Mouse (Mus musculus): ENCODE results near the gene Hcar2. TPM values are rescaled to one million over a fixed set of nuclear protein-coding genes. Genes with fewer than 3 reads are reported as not detected.

Hcar2 gene
- polyA plus RNA-seq, 1 experiment from 2014 or later, result not detected

DNA sequence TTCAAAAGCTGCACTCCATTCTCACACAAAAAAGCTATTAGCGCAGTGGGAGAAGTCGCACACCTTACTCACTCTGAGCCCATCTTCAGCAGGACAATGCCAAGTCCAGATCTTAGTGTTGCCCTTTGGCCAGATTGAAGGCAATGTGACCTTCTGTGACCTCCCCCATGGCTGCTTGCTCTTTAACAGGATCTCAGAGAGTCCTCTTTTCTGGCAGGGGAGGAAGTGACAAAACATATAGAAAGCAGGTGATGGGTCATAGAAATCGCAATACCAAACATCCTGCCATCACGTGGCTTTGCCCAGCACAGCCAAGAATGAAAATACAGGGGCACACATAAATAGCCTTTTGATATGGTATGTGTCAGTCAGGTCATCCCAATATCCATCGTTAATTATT, 25.7 kb upstream of the Hcar2 start:
- no peak for ATAC-seq
- POLR2A ChIA-PET, result no interaction called here
- TF ChIP-seq CTCF (IDR thresholded peaks at IDR 0.05), result no peak
- no peaks in the 10 kb centered on the region for H3K27me3 ChIP-seq
- no peak for DNase-seq (ENCODE audit: low read depth, low spot score)
- CTCF ChIA-PET, result interaction anchor here (0.8 kb wide), 1 partner anchor 44 kb away, joined by 3 read pairs; no protein-coding TSS in a partner anchor
- in situ Hi-C loops (cut with MboI; ENCODE audit: low pct_unique_long_range_greater_than_20kb), result loop anchor here (5.0 kb wide), 1 partner anchor 54 kb away; no protein-coding TSS in a partner anchor

DNA sequence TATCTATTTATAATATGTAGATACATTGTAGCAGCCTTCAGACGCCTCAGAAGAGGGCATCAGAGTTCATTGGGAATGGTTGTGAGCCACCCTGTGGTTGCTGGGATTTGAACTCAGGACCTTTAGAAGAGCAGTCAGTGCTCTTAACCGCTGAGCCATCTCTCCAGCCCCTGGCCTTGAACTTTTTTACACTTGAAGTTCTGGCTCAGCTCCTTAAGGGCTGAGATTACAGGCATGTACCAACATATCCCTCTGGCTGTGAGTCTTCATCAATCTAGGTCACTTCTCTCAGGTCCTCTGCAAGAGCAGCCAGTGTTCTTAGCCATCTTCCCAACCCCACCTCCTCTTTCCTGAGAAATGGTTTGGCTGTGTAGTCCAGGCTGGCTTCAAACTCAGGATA, 25.0 kb upstream of the Hcar2 start:
- H3K27me3 ChIP-seq, result no peaks in the 10 kb centered on the region
- no peak for TF ChIP-seq CTCF (IDR thresholded peaks at IDR 0.05)
- ChIA-PET POLR2A (no interaction called here), CTCF (interaction anchor here (0.8 kb wide), 1 partner anchor 44 kb away, joined by 3 read pairs; no protein-coding TSS in a partner anchor)
- in situ Hi-C loops (cut with MboI; ENCODE audit: low pct_unique_long_range_greater_than_20kb), result loop anchor here (5.0 kb wide), 1 partner anchor 53 kb away; no protein-coding TSS in a partner anchor
- ATAC-seq (no peak), DNase-seq (ENCODE audit: low read depth, low spot score) (no peak)

DNA sequence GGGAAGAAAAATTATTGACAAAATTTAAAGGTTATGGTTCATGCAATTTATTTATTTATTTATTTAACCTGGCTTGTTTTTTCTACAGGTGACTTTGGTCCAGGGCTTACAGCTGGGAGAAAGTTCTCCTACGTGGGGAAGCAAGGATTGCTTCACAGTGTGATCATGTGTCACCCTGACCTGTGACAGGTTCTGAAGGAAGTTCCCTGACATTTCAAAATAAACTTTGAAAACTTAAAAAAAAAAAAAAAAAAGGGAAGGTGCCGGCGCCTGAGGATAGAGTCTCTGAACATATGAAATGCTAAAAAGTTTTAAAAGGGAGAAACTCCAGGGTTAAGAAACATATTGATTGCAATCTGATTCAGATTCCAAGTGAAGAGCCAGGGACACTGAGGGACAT, 21.1 kb upstream of the Hcar2 start:
- in situ Hi-C loops (cut with MboI; ENCODE audit: low pct_unique_long_range_greater_than_20kb), result no loop called here
- ATAC-seq (no peak), DNase-seq (ENCODE audit: low read depth, low spot score) (no peak)
- peaks cover 12% of the 10 kb centered on the region for H3K27me3 ChIP-seq
- ChIA-PET POLR2A (no interaction called here), CTCF (no interaction called here)
- TF ChIP-seq CTCF (IDR thresholded peaks at IDR 0.05), result no peak

DNA sequence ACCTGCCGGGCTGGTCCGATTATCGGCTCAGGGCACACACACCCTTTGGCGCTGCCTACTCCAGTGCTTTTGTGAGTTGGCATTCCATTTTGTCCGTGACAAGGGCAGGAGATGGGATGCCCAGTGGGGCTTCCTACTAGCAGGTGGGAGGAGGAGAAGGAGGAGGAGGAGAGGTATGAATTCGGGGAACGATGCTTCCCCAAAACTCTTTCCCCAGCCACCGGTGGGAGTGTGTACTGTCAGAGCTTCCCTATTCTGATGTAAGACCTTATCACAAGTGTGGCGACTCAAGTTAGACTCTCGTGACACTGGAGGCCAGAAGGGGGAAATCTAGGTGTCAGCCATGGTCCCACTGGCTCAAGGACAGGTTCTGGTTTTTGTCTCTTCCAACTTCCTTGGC, 19.0 kb upstream of the Hcar2 start:
- TF ChIP-seq CTCF (IDR thresholded peaks at IDR 0.05), result no peak
- ChIA-PET POLR2A (no interaction called here), CTCF (no interaction called here)
- H3K27me3 ChIP-seq, result peaks cover 16% of the 10 kb centered on the region
- in situ Hi-C loops (cut with MboI; ENCODE audit: low pct_unique_long_range_greater_than_20kb), result no loop called here
- DNase-seq (ENCODE audit: low read depth, low spot score) (no peak), ATAC-seq (no peak)

DNA sequence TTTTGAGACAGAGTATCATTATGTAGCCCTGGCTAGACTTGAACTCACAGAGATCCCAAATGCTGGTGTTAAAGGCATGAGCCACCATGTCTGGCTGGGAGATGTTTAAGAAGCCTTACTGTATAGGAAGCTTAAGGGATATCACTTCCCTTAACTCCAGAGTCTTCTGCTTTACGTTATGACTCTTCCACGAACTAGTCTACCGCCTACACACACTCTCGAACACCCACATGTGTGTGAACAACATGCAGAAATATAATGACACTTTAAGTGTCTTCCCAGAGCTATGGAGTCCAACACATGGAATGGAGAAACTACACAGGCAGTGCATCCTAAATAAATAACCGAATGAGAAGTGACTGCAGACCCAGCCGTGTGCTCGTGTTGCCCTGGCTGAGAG, 18.6 kb upstream of the Hcar2 start:
- peaks cover 20% of the 10 kb centered on the region for H3K27me3 ChIP-seq
- ChIA-PET POLR2A (no interaction called here), CTCF (no interaction called here)
- TF ChIP-seq CTCF (IDR thresholded peaks at IDR 0.05), result no peak
- DNase-seq (ENCODE audit: low read depth, low spot score) (no peak), ATAC-seq (no peak)
- in situ Hi-C loops (cut with MboI; ENCODE audit: low pct_unique_long_range_greater_than_20kb), result no loop called here

DNA sequence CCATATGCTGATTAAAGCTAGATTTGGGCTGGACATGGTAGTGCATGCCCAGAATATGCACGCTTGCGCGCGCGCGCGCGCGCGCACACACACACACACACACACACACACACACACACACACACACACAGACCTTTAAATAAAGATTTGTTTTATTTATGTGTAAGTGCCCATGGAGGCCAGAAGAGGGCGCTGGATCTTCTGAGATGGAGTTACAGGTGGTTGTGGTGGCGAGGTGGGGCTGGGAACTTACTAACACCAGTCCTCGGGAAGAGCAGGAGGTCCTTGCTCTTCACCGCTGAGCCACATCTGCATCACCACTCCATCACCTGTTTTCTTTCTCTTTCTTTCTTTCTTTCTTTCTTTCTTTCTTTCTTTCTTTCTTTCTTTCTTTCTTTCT, 15.5 kb upstream of the Hcar2 start:
- no peak for TF ChIP-seq CTCF (IDR thresholded peaks at IDR 0.05)
- DNase-seq (ENCODE audit: low read depth, low spot score) (no peak), ATAC-seq (no peak)
- in situ Hi-C loops (cut with MboI; ENCODE audit: low pct_unique_long_range_greater_than_20kb), result no loop called here
- POLR2A ChIA-PET, result no interaction called here
- CTCF ChIA-PET, result no interaction called here
- peaks cover 29% of the 10 kb centered on the region for H3K27me3 ChIP-seq

DNA sequence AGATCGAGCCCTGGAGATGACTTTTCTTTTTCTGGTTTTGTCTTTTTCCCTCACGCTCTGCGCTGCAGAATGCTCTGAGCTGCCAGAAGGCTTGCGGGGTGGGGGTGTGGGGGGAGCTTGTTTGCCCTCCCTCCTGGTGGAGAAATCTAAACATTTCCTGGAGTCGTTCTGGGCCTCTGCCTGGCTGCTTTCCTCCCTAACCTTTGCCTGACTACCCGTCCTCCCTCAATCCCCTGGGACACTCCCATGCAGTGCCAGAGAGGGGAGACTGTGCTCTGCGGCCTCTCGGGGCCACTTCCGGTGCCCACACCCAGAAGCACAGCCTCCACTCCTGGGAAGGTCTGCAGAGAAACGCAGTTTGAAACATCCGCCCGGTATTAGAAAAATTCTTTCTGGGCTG, 14.6 kb upstream of the Hcar2 start, which contains the start of gene Hcar1:
Hcar1 (minus strand) TSS at position 93 of the 400 bp plus-strand sequence.
- ChIA-PET CTCF (no interaction called here), POLR2A (no interaction called here)
- no peak for ATAC-seq
- H3K27me3 ChIP-seq, result peaks cover 29% of the 10 kb centered on the region
- in situ Hi-C loops (cut with MboI; ENCODE audit: low pct_unique_long_range_greater_than_20kb), result no loop called here
- no peak for DNase-seq (ENCODE audit: low read depth, low spot score)
- no peak for TF ChIP-seq CTCF (IDR thresholded peaks at IDR 0.05)

DNA sequence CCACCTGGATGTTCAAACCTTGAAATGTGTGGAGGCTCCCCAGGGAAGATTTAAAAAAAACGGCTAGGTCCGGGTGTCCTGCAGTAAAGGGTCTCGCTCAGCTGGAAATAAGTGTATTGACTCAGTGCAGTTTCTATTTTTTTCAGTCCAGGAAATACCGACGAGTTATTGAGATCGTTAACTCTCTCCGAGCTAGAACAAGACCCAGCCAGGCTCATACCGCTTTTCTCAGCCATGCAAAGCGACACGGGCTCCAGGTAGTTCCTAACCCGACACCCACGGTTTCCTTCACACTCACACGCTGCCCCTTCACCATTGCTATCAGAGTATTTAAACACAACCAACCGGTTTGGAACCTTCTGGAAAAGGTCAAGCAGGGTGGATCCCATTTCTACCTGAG, 12.8 kb upstream of the Hcar2 start:
- TF ChIP-seq CTCF (IDR thresholded peaks at IDR 0.05), result no peak
- in situ Hi-C loops (cut with MboI; ENCODE audit: low pct_unique_long_range_greater_than_20kb), result no loop called here
- ChIA-PET POLR2A (interaction anchor here (0.6 kb wide), 1 partner anchor 20 kb away, joined by 6 read pairs; no protein-coding TSS in a partner anchor), CTCF (interaction anchor here (1.2 kb wide), 1 partner anchor 20 kb away, joined by 3 read pairs; no protein-coding TSS in a partner anchor)
- H3K27me3 ChIP-seq, result peaks cover 17% of the 10 kb centered on the region
- DNase-seq (ENCODE audit: low read depth, low spot score), result no peak
- no peak for ATAC-seq

DNA sequence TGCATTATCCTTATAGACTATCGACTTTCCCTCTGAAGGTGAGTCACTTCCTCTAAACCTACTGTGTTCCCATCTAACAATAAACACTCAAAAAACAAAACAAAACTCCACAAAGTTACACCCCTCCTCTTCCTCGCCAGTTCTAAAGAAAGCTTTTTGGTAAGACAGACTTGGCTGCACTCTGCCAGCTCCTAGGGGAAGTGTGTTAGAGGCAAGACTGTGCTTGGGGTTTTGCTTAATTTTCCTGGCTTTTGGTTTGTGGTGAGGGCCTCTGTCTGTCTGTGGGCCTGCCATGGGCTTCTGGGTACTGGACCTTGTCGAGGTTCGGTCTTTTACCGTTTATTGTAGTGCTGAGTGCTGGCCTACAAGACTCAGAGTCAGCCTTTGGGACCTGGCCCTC, 8.9 kb upstream of the Hcar2 start:
- no peak for TF ChIP-seq CTCF (IDR thresholded peaks at IDR 0.05)
- POLR2A ChIA-PET, result no interaction called here
- in situ Hi-C loops (cut with MboI; ENCODE audit: low pct_unique_long_range_greater_than_20kb), result no loop called here
- CTCF ChIA-PET, result no interaction called here
- DNase-seq (ENCODE audit: low read depth, low spot score) (no peak), ATAC-seq (no peak)
- peaks cover 12% of the 10 kb centered on the region for H3K27me3 ChIP-seq

DNA sequence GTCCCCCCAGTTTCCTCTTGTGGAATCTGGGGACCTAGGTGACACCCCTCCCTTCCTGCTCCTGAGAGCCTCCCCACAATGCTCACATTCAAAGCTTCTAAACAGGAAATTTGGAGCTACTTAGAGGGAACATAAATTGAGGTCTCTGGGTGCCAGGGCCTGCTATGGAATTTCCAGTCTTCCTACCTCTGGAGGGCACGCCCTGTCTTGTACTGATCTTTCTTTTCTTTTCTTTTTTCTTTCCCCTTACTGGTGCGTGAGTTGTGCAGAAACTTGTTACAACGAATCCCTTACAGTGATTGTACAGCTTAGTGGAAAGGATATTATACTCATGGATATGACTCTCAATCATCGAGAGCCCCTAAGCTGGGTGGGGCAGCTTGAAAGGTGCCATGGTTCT, 4.3 kb upstream of the Hcar2 start:
- no peak for TF ChIP-seq CTCF (IDR thresholded peaks at IDR 0.05)
- CTCF ChIA-PET, result interaction anchor here (1.3 kb wide), 1 partner anchor 11 kb away, joined by 6 read pairs; no protein-coding TSS in a partner anchor

DNA sequence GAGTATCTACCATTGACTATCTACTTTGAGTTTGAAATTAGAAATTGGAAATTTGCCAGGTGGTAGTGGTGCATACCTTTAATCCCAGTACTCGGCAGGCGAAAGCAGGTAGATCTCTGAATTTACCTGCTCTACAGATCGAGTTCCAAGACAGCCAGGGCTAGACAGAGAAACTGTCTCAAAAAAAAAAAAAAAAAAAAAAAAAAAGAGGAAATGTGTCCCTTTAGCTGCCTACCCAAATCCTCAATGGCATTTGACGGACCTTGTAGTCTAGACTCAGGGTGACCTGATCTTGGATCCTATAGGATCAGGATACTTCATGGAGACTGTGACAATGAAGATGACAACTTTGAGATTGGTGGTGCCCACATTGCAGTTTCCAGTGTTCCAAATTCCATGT, 1.2 kb upstream of the Hcar2 start:
- CTCF ChIA-PET, result no interaction called here
- TF ChIP-seq CTCF (IDR thresholded peaks at IDR 0.05), result no peak
- POLR2A ChIA-PET, result interaction anchor here (0.7 kb wide), 1 partner anchor 26 kb away, joined by 5 read pairs; no protein-coding TSS in a partner anchor
- no peak for ATAC-seq
- in situ Hi-C loops (cut with MboI; ENCODE audit: low pct_unique_long_range_greater_than_20kb), result no loop called here
- no peak for DNase-seq (ENCODE audit: low read depth, low spot score)
- H3K27me3 ChIP-seq, result no peaks in the 10 kb centered on the region

More for the DNA sequence above, 4.3 kb upstream of the Hcar2 start:
- in situ Hi-C loops (cut with MboI; ENCODE audit: low pct_unique_long_range_greater_than_20kb), result no loop called here
- POLR2A ChIA-PET, result no interaction called here
- H3K27me3 ChIP-seq, result no peaks in the 10 kb centered on the region
- DNase-seq (ENCODE audit: low read depth, low spot score) (no peak), ATAC-seq (no peak)

DNA sequence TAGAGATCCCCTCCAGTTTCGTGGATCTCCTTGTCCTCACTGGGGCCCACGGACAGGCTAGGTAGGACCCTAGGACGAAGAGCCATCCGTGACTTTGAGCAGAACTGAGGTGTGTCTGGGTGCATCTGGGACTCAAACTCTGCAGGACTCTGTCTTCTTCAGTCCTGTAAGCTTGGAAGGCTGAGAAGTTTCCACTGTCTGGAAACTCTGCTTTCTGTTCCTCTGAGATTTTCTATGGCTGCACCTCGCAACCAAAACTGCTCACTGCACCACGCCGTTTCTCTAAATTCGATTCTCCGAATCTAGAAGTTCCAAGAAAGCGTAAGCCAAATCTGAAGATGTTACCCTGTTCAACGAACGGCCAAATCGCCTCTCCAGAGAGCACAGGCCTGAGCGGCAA, 1.4 kb downstream of the Hcar2 start:
- ChIA-PET POLR2A (interaction anchor here (0.6 kb wide), 1 partner anchor 58 kb away, joined by 3 read pairs; no protein-coding TSS in a partner anchor), CTCF (no interaction called here)
- no peak for TF ChIP-seq CTCF (IDR thresholded peaks at IDR 0.05)
- DNase-seq (ENCODE audit: low read depth, low spot score) (no peak), ATAC-seq (no peak)
- in situ Hi-C loops (cut with MboI; ENCODE audit: low pct_unique_long_range_greater_than_20kb), result no loop called here
- no peaks in the 10 kb centered on the region for H3K27me3 ChIP-seq

Measured in Patski (cell line).